8 mouse cellular contexts compared by ENCODE assay signal in genomic region chr11:49202071-49202470, GRCm38 (mm10). TPM values are rescaled to one million over a fixed set of nuclear protein-coding genes. Genes with fewer than 3 reads are reported as not detected.
DNase-seq lines count a peak whose midpoint lies in the region; ATAC-seq and TF ChIP-seq lines count a peak whose summit lies in the region.

No protein-coding gene starts in this region.

- H3K9ac ChIP-seq in hindbrain, embryonic 16.5 days (ENCODE audit: low read depth, low read length) = peak overlapping the region; percentile 25; the same call in 1 of the 2 replicates
- H3K9ac ChIP-seq in midbrain, postnatal 0 days (replicated peaks; ENCODE audit: low read length, poor library complexity, severe bottlenecking) = peak overlapping the region; percentile 98; the same call in 1 of the 2 replicates

- H3K27me3 ChIP-seq in hindbrain, embryonic 16.5 days (replicated peaks; ENCODE audit: control insufficient read depth, insufficient read depth, low read length) = no peaks in the 10 kb centered on the region
- no peaks in the 10 kb centered on the region for H3K27me3 ChIP-seq in midbrain, postnatal 0 days (ENCODE audit: insufficient read depth, low read length)

- peak overlapping the region; percentile 80 for H3K4me2 ChIP-seq in hindbrain, embryonic 16.5 days (ENCODE audit: low read length)
- H3K4me2 ChIP-seq in midbrain, postnatal 0 days (ENCODE audit: low read depth, low read length, poor library complexity, severe bottlenecking) = peak overlapping the region; percentile 77

- H3K4me3 ChIP-seq in left cerebral cortex, adult 2 months = peak overlapping the region; percentile 99; the same call in 1 of the 2 replicates
- peak overlapping the region; percentile 98; the same call in 1 of the 2 replicates for H3K4me3 ChIP-seq in cortical plate, adult 2 months (ENCODE audit: insufficient read depth, low read length)
- peak overlapping the region; percentile 80; the same call in 1 of the 2 replicates for H3K4me3 ChIP-seq in hindbrain, embryonic 16.5 days (ENCODE audit: low read length)
- peak overlapping the region; percentile 98 for H3K4me3 ChIP-seq in midbrain, postnatal 0 days (ENCODE audit: low read depth, low read length)

- DNase-seq in left cerebral cortex, adult 2 months (ENCODE audit: extremely low spot score in 1 of 2, low spot score in 2 of 2) = no peak
- DNase-seq in left cerebral cortex, adult 18-20 months (ENCODE audit: low spot score in 2 of 2) = no peak
- DNase-seq in midbrain, postnatal 0 days (ENCODE audit: low spot score) = no peak
- DNase-seq in thymus, postnatal 25 days = no peak
- DNase-seq in right cerebral cortex, postnatal 14 days = no peak
- DNase-seq in urinary bladder, adult 2 months (ENCODE audit: low spot score) = no peak

- H3K36me3 ChIP-seq in hindbrain, embryonic 16.5 days (ENCODE audit: control insufficient read depth, insufficient read depth, low read length) = no peaks in the 10 kb centered on the region
- H3K36me3 ChIP-seq in midbrain, postnatal 0 days (ENCODE audit: insufficient read depth, low read length) = no peaks in the 10 kb centered on the region

- TF ChIP-seq CTCF in left cerebral cortex, adult 2 months (IDR thresholded peaks at IDR 0.05) = no peak
- TF ChIP-seq CTCF in cortical plate, adult 2 months (IDR thresholded peaks at IDR 0.05; ENCODE audit: extremely low read depth, insufficient read depth, low read length) = no peak
- no peak for TF ChIP-seq CTCF in midbrain, postnatal 0 days (IDR thresholded peaks at IDR 0.05)

- no peak for TF ChIP-seq POLR2A in cortical plate, adult 2 months (IDR thresholded peaks at IDR 0.05; ENCODE audit: extremely low read depth, insufficient read depth, low read length)

- H3K9me3 ChIP-seq in hindbrain, embryonic 16.5 days (ENCODE audit: control insufficient read depth, low read length) = no peaks in the 10 kb centered on the region
- H3K9me3 ChIP-seq in midbrain, postnatal 0 days (ENCODE audit: low read length) = no peaks in the 10 kb centered on the region

- 68% methylated on average over 2 of the region's 2 CpGs for WGBS in hindbrain, embryonic 16.5 days
- 60% methylated on average over 2 of the region's 2 CpGs for WGBS in midbrain, postnatal 0 days

- H3K4me1 ChIP-seq in cortical plate, adult 2 months (ENCODE audit: control insufficient read depth, insufficient read depth, low read length) = 0 out of 2 replicates have a peak, but pooled peaks cover 1% of the 10 kb centered on the region
- H3K4me1 ChIP-seq in hindbrain, embryonic 16.5 days (ENCODE audit: control insufficient read depth, insufficient read depth, low read depth, low read length) = peaks cover 13% of the 10 kb centered on the region
- H3K4me1 ChIP-seq in midbrain, postnatal 0 days (ENCODE audit: insufficient read depth, low read length) = peaks cover 9% of the 10 kb centered on the region

- H3K27ac ChIP-seq in left cerebral cortex, adult 2 months = peak overlapping the region; percentile 98; the same call in 1 of the 2 replicates
- H3K27ac ChIP-seq in cortical plate, adult 2 months (ENCODE audit: insufficient read depth, low read length) = no peak overlapping the region
- no peak overlapping the region for H3K27ac ChIP-seq in hindbrain, embryonic 16.5 days (ENCODE audit: low read depth, low read length)
- H3K27ac ChIP-seq in midbrain, postnatal 0 days (ENCODE audit: low read depth, low read length) = peak overlapping the region; percentile 97; the same call in 1 of the 2 replicates

- ATAC-seq in hindbrain, embryonic 16.5 days = no peak
- ATAC-seq in midbrain, postnatal 0 days (ENCODE audit: low FRiP score) = no peak

- intact Hi-C loops in left cerebral cortex, adult 2 months (cut with DNase I) = loop anchor here (2.0 to 5.0 kb wide), 2 partner anchors 49 to 385 kb away; partner anchors contain the start of gene Trim41

RNA-seq across cellular contexts. Expression of gene Zfp62, which starts 1.0 kb away (rescaled TPM):
- total RNA-seq in left cerebral cortex, adult 2 months (2021) = 10 to 100 TPM; 53.1 to 58.1 TPM
- 10 to 100 TPM; 68.9 to 78.9 TPM for total RNA-seq in left cerebral cortex, adult 18-20 months (2021)
- 22.1 and 25.0 TPM in 2 replicates for polyA plus RNA-seq in cortical plate, adult 2 months (2012; rRNA removed)
- polyA plus RNA-seq in hindbrain, embryonic 16.5 days (2015; fragmentation: Nextera tagmentation; extraction: Ambion mirVana) = 35.3 and 38.0 TPM in 2 replicates
- total RNA-seq in midbrain, postnatal 0 days (2014; rRNA removed) = 25.6 and 40.2 TPM in 2 replicates
- polyA plus RNA-seq in midbrain, postnatal 0 days (2015; fragmentation: Nextera tagmentation; extraction: Ambion mirVana) = 26.0 and 26.6 TPM in 2 replicates
- 12.4 and 17.0 TPM in 2 replicates for polyA plus RNA-seq in urinary bladder, adult 2 months (2012; rRNA removed)

RNA-seq across cellular contexts. Expression of gene Btnl9, which starts 15.1 kb away (rescaled TPM):
- not detected for total RNA-seq in left cerebral cortex, adult 2 months (2021)
- total RNA-seq in left cerebral cortex, adult 18-20 months (2021) = not detected
- 0.04 TPM in 1 of 2 replicates, not detected in the other for polyA plus RNA-seq in cortical plate, adult 2 months (2012; rRNA removed)
- 0.27 and 0.65 TPM in 2 replicates for polyA plus RNA-seq in hindbrain, embryonic 16.5 days (2015; fragmentation: Nextera tagmentation; extraction: Ambion mirVana)
- total RNA-seq in midbrain, postnatal 0 days (2014; rRNA removed) = 0.19 TPM in 1 of 2 replicates, not detected in the other
- polyA plus RNA-seq in midbrain, postnatal 0 days (2015; fragmentation: Nextera tagmentation; extraction: Ambion mirVana) = 0.26 and 0.80 TPM in 2 replicates
- polyA plus RNA-seq in urinary bladder, adult 2 months (2012; rRNA removed) = 0.62 and 0.73 TPM in 2 replicates

RNA-seq across cellular contexts. Expression of gene Mgat1, which starts 41.9 kb away (rescaled TPM):
- 10 to 100 TPM; 64.4 to 77.0 TPM for total RNA-seq in left cerebral cortex, adult 2 months (2021)
- total RNA-seq in left cerebral cortex, adult 18-20 months (2021) = 10 to 100 TPM; 67.9 to 77.0 TPM
- 68.1 and 73.7 TPM in 2 replicates for polyA plus RNA-seq in cortical plate, adult 2 months (2012; rRNA removed)
- polyA plus RNA-seq in hindbrain, embryonic 16.5 days (2015; fragmentation: Nextera tagmentation; extraction: Ambion mirVana) = 34.5 and 38.2 TPM in 2 replicates
- 88.1 and 102 TPM in 2 replicates for total RNA-seq in midbrain, postnatal 0 days (2014; rRNA removed)
- polyA plus RNA-seq in midbrain, postnatal 0 days (2015; fragmentation: Nextera tagmentation; extraction: Ambion mirVana) = 33.9 and 35.4 TPM in 2 replicates
- polyA plus RNA-seq in urinary bladder, adult 2 months (2012; rRNA removed) = 61.8 and 63.4 TPM in 2 replicates

RNA-seq across cellular contexts. Expression of gene Olfr1394, which starts 47.9 kb away (rescaled TPM):
- not detected for total RNA-seq in left cerebral cortex, adult 2 months (2021)
- total RNA-seq in left cerebral cortex, adult 18-20 months (2021) = not detected
- not detected in 2 replicates for polyA plus RNA-seq in cortical plate, adult 2 months (2012; rRNA removed)
- polyA plus RNA-seq in hindbrain, embryonic 16.5 days (2015; fragmentation: Nextera tagmentation; extraction: Ambion mirVana) = not detected in 2 replicates
- not detected in 2 replicates for total RNA-seq in midbrain, postnatal 0 days (2014; rRNA removed)
- not detected in 2 replicates for polyA plus RNA-seq in midbrain, postnatal 0 days (2015; fragmentation: Nextera tagmentation; extraction: Ambion mirVana)
- polyA plus RNA-seq in urinary bladder, adult 2 months (2012; rRNA removed) = not detected in 2 replicates

RNA-seq across cellular contexts. Expression of gene Olfr1395, which starts 60.0 kb away (rescaled TPM):
- total RNA-seq in left cerebral cortex, adult 2 months (2021) = not detected
- not detected for total RNA-seq in left cerebral cortex, adult 18-20 months (2021)
- polyA plus RNA-seq in cortical plate, adult 2 months (2012; rRNA removed) = 0.04 TPM in 1 of 2 replicates, not detected in the other
- not detected in 2 replicates for polyA plus RNA-seq in hindbrain, embryonic 16.5 days (2015; fragmentation: Nextera tagmentation; extraction: Ambion mirVana)
- total RNA-seq in midbrain, postnatal 0 days (2014; rRNA removed) = not detected in 2 replicates
- polyA plus RNA-seq in midbrain, postnatal 0 days (2015; fragmentation: Nextera tagmentation; extraction: Ambion mirVana) = not detected in 2 replicates
- not detected in 2 replicates for polyA plus RNA-seq in urinary bladder, adult 2 months (2012; rRNA removed)

Comparison
In these comparisons a context has a peak if more than half of its experiments do, and no peak if none do; other contexts are left out.
1. H3K27ac ChIP-seq: peak in left cerebral cortex, adult 2 months (single experiment) and midbrain, postnatal 0 days (single experiment); none in cortical plate, adult 2 months (single experiment) and hindbrain, embryonic 16.5 days (single experiment).
2. Peak in every context shown above with its lines, with median percentiles within 50 percentile points of each other: H3K4me3 ChIP-seq.